Mouse (Mus musculus): ENCODE measurements around the gene Syncrip.
"Not testable (repeated sequence)": the region's sequence is repeated elsewhere in the genome, so short reads cannot be mapped to it uniquely, and the experiment has no call there.

Gene Syncrip

DNA sequence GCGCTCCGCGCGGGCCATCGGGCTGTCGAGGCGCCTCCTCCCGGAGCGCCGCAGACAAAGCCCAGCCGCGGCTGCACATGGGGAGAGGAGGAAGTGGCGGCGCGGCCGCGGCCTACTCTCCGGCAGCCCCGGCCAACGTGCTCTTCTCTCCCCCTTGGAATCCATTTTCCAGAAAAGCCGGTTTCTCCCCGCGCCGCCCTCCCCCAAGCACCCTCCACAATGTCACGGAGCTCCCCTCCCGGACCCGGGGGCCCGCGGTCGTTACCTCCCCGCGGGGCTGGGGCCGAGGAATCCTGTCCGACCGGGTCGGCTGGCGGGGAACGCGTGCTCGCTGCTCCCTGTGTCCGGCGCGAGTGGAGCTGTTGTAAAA lies 598 bp downstream of the Syncrip start:
- DNase-seq, result no peak

DNA sequence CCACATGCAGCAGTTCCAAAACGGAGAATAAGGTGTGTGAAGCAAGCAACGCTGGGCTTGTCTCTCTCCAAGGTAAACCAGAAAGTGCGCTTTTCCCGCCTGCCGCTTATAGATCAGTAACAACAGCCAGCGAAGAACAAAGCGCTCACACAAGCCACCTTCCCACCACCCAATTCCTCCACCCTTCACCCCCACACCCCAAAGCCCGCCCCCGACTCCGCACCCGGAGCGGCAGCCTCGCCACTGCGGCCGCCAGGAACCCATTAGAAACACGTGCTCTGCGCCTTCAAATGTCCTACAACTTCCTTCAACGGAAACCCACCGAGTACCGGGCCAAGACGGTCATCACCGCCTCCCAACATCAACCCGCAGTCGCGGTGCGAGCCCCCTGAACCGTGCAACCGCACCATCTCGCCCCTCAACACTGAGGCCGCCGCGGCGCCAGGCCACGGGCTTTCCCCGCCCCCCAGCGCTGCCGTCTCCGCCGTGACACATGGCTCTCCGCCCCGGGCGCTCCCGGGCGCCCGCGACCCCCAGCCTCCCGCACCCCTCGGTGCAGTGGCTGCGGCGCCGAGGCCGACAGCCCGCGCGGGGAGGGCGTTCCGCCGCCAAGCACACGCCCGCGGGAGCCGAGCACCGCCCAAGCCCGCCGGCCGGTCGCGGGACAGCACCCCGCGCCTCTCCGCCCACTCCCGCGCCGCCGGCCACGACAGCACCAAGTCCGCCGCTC lies 1.1 kb downstream of the Syncrip start:
- peak; percentile 55 for DNase-seq

DNA sequence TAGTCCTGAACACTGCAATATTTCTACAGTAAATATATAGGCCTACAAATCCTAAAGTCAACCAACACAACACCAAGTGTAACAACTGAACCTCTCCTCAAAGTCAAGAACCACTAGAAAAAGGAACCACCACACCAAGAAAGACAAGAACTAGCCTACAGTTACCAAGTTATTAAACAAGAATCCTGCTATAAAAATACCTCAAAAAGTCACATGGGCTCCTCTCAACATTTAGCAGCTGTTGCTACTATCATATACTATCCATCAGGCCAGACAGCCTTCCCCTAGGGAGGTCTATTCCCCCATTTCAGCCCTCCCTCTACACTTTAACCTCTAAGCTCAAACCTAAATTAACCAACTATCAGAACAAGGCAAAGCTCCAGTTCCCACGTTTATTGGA lies 2.3 kb downstream of the Syncrip start:
- peak; percentile 7 for DNase-seq

DNA sequence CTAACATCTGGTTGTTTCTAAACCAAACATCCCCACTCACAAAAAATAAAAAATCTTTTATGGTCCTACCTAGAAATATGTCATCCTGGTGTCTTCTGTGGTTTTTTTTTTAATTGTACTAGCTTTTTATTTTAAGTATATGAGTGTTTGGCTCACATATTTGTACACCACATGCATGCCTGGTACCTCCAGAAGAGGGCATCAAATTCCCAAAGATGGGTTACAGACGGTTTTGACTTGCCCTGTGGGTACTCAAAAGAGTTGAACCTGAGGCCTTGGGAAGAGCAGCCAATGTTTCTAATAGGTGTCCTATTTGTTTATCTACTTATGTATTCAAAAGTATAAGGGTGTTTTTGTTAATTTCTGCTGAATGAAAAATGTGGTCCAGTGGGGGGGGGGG lies 6.2 kb downstream of the Syncrip start:
- no peak for DNase-seq

DNA sequence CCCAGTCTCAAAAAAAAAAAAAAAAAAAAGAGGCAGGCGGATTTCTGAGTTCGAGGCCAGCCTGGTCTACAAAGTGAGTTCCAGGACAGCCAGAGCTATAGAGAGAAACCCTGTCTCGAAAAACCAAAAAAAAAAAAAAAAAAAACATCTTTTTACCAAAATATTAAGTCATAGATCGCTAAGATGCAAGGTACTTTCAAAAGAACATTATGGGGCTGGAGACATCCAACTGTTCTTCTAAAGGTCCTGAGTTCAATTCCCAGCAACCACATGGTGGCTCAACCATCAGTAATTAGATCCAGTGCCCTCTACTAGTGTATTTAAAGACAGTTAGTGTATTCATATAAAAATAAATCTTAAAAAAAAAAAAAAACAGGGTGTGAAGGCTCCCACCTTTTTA lies 21.4 kb downstream of the Syncrip start:
- not testable (repeated sequence) for DNase-seq

DNA sequence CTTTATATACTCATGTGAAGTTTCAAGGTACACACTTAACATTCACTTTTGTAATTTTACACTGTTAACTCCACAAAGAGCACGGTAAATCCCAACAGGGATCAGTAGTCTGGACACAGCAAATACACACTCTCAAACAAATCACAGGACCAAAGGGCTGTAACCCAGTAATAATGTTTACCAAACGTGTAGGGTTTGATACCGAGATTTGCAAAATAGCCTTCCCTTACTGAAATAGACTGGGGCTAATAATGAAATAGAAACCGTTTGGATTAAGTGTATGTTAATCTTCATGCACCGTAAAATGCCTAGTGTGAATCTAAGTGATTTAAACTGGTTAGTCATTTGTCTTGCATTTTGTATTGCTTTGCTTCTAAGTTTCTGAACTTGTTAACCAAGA lies 42.4 kb downstream of the Syncrip start:
- no peak for DNase-seq

DNA sequence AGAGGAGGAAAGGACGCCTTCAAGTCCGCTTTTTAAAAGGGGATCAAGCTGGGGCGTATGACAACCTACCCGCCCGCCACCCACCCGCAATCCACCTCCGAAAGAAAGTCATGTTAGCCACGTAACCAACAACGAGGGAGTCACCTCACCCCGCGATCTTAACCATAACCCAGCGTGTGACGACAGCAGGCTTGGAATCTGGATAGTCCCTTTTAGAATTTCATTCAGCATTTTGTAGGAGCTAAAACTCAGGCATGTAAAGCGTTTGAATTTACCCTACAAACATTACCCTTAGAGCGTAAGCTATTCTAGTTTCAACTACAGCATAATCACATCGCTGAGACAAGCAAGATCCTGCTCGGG lies 43.2 kb downstream of the Syncrip start:
- no peak for DNase-seq

DNA sequence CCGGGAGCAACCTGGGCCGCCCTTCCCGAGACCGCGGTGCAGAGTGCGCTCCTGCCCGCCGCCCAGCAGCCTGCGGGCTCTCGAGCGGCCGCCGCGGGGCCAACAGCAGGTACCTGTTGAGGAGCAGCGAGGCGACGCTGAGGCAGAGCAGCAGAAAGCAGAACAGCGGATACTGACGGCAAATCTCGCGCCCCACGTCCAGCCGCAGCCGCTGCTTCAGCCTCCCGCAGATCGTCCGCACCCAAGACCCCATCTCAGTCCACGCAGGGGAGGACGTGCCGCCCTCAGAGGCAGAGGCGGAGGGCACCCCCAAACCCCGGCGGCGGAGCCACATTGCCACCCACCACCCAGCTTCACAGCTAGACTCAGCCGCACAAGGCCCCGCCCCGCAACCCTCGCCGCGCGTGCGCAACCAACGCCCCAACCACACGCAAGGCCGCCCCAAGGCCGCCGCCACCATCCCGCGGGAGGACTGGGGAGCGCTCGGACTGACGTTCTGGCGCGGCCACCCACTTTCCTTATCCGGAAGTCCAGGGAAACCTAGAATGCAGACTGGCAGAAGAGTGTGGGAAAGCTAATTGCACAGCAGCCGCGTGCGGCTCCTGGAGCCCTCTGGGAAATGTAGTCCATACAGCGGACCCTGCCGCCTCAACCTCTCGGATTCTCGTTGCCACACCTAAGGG lies 43.7 kb downstream of the Syncrip start, which contains the start of gene Snx14:
Gene Snx14, minus strand, starts transcription at position 404 of the 683 bp plus-strand sequence.
- peak; percentile 95 for DNase-seq

DNA sequence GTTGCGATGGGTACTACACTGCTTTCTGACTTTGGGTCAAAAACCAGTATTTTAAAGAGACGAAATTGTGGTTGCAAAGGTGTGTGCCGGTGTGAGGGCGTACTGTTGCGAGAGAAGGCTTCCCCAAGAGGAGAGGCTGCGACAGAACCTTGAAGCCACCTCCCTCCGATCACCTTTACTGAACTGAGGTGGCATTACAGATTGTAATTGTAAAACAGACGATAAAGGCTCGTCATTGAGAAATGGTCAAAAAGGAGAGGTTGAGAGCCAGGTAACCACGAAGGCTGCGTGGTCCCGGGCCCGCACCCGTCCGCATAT lies 44.2 kb downstream of the Syncrip start:
- DNase-seq, result no peak

DNA sequence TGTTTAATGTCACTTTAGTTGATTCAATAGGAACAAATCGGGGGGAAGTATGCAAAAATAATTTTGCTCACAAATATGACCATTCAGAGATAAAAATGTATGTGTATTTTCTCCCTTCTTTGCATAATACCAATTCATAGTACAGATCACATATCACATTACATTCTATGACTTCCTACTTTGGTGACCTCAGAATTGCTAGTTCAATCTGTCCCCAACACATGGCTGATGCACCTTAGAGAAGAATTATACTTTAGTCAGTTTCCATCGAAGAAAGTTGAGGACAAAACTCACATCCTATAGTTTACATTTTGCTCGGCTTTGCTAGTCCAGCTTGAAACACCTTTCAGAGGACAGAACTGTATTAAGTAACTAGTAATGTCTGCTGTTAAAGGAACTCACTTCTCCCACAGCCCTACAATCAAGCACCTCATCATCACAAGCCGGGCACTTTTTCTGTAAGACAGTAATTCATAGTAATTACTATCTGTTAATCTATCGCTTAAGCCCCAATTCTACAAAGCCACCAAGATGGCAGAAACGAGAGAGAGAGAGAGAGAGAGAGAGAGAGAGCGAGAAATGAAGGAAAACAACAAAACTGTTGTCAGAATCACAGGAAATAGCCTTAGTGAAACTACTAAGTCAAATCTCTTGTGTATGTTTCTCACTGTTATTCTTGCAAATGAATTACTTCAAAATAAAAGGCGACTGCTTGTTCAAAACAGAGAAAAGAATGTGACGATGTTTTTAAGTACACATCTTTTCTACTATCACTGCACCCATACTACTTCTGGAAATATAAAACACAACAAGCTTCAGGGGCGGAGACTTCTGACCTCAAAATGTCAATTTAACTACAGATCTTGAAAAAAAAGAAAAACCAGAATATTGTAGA lies 44.8 kb downstream of the Syncrip start:
- DNase-seq, result no peak

DNA sequence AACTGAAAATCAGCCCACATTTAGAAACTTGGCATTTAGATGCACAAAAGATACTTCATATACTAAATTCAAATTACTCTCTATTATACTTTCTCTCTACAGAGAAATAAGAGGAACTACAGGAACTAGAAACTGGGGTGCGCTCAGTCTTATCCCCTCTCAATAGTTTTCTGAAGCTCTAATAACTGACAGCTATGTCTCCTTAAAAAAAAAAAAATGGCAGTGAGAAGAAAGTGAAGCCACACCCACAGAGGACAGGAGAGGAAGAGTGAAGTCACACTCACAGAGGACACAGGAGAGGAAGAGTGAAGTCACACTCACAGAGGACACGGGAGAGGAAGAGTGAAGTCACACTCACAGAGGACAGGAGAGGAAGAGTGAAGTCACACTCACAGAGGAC lies 58.0 kb downstream of the Syncrip start:
- no peak for DNase-seq

DNA sequence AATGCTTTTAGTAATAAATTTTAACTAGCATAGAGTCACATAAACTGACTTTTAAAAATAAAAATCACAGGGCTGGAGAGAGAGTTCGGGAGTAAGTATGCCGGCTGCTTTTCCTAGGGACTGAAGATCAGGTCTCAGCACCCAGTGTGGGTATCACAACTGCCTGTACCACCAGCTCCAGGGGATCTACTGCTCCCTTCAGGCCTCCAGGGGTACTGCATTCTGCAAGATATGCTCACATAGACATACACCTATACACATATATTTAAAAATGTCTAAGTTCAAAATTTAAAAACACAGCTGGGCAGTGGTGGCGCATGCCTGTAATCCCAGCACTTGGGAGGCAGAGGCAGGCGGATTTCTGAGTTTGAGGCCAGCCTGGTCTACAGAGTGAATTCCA lies 59.9 kb downstream of the Syncrip start:
- DNase-seq, result no peak

DNA sequence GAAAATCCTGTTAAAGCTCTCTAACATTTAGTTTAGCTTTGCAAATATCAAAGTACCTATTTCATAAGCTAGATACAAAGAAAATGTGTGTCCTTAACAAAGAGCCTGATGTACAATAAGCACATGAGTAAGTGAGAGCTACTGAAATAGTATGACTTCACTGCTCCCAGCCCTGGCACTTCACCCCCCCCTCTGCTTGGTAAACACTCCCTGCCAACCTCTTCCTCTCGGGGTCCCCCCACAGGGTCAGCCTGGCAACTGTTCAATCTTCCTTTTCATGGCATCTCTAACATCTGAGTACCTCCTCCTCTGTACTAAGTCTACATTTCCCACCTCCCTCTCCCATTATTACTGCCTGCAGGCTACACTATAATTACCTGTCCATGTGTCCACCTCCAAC lies 65.6 kb downstream of the Syncrip start:
- DNase-seq, result no peak

DNA sequence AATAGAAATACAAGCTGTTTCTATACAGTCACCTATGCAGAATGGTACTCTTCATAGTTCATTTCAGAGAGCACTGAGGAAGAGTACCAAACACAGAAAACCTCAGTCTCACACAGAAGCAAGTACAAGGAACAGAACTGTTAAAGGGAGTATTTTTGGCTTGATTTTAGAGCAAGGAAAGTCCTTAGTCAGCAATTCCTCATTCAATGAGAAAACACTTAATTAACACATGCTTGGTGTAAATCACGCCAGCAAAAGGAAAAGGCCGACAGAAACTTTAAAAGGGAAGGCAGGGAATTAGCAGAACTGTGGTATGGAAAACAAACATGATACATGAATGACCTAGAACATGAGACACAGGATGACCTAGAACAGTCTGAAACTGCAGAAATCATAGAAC lies 72.4 kb downstream of the Syncrip start:
- DNase-seq, result no peak

DNA sequence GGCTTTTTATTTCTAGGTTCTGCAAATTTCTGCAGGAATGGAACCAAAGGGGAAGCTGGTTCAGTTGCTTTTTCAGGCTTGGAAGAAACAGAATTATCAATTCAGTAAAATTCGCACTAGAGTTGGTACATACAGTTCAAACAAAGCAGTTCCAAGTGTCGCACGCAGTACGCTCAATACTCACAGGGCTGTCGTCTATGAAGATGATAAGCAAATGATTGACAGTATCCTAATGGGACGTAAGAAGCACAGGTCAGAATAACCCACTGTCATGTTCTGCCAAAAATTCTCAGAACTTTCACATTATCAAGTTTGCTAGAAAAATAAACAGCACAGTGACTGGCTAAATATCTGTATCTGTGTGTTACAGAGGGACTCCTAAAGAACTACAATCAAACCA lies 77.9 kb downstream of the Syncrip start:
- no peak for DNase-seq

DNA sequence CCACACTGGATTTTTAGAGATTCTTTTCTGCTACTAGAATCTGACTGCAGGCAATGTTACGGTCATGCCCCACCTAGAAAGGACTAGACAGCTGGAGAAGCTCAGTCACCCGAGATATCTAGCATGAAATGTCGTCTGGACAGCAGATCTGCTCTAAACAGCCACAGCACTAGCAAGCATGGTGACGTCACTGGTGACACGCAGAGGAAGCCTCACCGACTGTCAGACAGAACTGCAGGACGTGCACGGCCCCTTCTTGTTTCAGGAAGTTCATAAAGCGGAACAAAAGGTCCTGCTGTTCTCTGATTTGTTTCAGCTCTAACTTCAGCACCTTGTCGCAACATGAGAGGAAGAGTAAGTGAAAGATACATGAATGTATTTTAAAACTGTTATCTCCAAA lies 78.3 kb downstream of the Syncrip start:
- DNase-seq, result peak; percentile 17

DNA sequence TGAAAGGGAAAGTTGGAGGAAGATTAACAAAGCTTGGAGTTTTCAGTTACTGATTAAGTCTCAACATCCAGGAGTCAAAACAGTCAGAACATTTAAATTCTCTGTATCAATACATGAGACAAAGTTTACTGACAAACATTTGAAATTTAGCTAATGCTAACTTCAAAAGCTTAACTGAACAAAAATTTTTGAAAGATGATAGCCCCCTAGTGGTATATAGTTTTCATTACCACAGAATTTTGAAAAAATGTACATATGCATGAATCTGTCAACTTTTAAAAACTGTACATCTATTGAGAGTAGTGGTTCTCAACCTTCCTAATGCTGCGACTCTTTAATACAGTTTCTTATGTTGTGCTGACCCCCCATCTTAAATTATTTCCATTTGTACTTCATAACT lies 83.9 kb downstream of the Syncrip start:
- DNase-seq, result no peak

Data from embryo, embryonic 11 days (tissue).